Mouse (Mus musculus): ENCODE data around the gene Cntn6. TPM values are rescaled to one million over a fixed set of nuclear protein-coding genes. Genes with fewer than 3 reads are reported as not detected.

The Cntn6 gene
- polyA plus RNA-seq (2012; rRNA removed) = 3.8 and 4.3 TPM in 2 replicates

- DNase-seq (ENCODE audit: low spot score) = no peak
These were observed at the start of gene Cntn6 for GRCm38 (mm10) chr6:104492490-104493431. TSS of gene Cntn6 (plus strand) at chr6:104492790.

GRCm38 (mm10) chr6:104443731-104444130 is 48.9 kb upstream of the Cntn6 start:
- DNase-seq (ENCODE audit: low spot score) = no peak

- no peak for DNase-seq (ENCODE audit: low spot score)
These were observed 21.9 kb upstream of the Cntn6 start for GRCm38 (mm10) chr6:104470706-104471105.

- no peak for DNase-seq (ENCODE audit: low spot score)
These were observed 13.3 kb upstream of the Cntn6 start for GRCm38 (mm10) chr6:104479242-104479641.

- no peak for DNase-seq (ENCODE audit: low spot score)
These were observed 869 bp downstream of the Cntn6 start for GRCm38 (mm10) chr6:104493459-104493858.

- DNase-seq (ENCODE audit: low spot score) = no peak
These were observed 3.2 kb downstream of the Cntn6 start for GRCm38 (mm10) chr6:104495801-104496200.

- no peak for DNase-seq (ENCODE audit: low spot score)
These were observed 71.4 kb downstream of the Cntn6 start for GRCm38 (mm10) chr6:104563993-104564392.

- no peak for DNase-seq (ENCODE audit: low spot score)
These were observed 77.0 kb downstream of the Cntn6 start for GRCm38 (mm10) chr6:104569564-104569963.

- no peak for DNase-seq (ENCODE audit: low spot score)
These were observed 95.4 kb downstream of the Cntn6 start for GRCm38 (mm10) chr6:104588028-104588427.

- no peak for DNase-seq (ENCODE audit: low spot score)
These were observed 108.3 kb downstream of the Cntn6 start for GRCm38 (mm10) chr6:104600838-104601397.

GRCm38 (mm10) chr6:104602894-104603293 is 110.3 kb downstream of the Cntn6 start:
- DNase-seq (ENCODE audit: low spot score) = no peak

- no peak for DNase-seq (ENCODE audit: low spot score)
These were observed 110.8 kb downstream of the Cntn6 start for GRCm38 (mm10) chr6:104603371-104603770.

GRCm38 (mm10) chr6:104605214-104605613 is 112.6 kb downstream of the Cntn6 start:
- no peak for DNase-seq (ENCODE audit: low spot score)

- no peak for DNase-seq (ENCODE audit: low spot score)
These were observed 160.9 kb downstream of the Cntn6 start for GRCm38 (mm10) chr6:104653518-104653917.

- DNase-seq (ENCODE audit: low spot score) = no peak
These were observed 176.1 kb downstream of the Cntn6 start for GRCm38 (mm10) chr6:104668701-104669100.

GRCm38 (mm10) chr6:104674249-104674648 is 181.7 kb downstream of the Cntn6 start:
- no peak for DNase-seq (ENCODE audit: low spot score)

GRCm38 (mm10) chr6:104679809-104680495 is 187.4 kb downstream of the Cntn6 start:
- DNase-seq (ENCODE audit: low spot score) = no peak

- DNase-seq (ENCODE audit: low spot score) = no peak
These were observed 195.4 kb downstream of the Cntn6 start for GRCm38 (mm10) chr6:104687980-104688379.

- DNase-seq (ENCODE audit: low spot score) = no peak
These were observed 196.0 kb downstream of the Cntn6 start for GRCm38 (mm10) chr6:104688439-104689125.

GRCm38 (mm10) chr6:104728571-104728970 is 236.0 kb downstream of the Cntn6 start:
- no peak for DNase-seq (ENCODE audit: low spot score)

- DNase-seq (ENCODE audit: low spot score) = no peak
These were observed 241.7 kb downstream of the Cntn6 start for GRCm38 (mm10) chr6:104734256-104734655.

- no peak for DNase-seq (ENCODE audit: low spot score)
These were observed 246.4 kb downstream of the Cntn6 start for GRCm38 (mm10) chr6:104738999-104739398.

Data from urinary bladder, adult 2 months (tissue).